Mouse (Mus musculus) erythroblast, embryonic 14.5 days (primary cell): ENCODE results near the gene Cdk9.

ENCODE experiments used
- GATA1 ChIP-seq: IDR thresholded peaks from 2 replicates; pipeline ENCODE4 v1.6.1; 2012; ENCODE audit warnings: low read length, inconsistent platforms, mixed read lengths
- TAL1 ChIP-seq: IDR thresholded peaks from 3 replicates; pipeline ENCODE4 v1.6.1; 2012; ENCODE audit warnings: low read length, inconsistent platforms, mixed read lengths

- TF ChIP-seq GATA1 (no peak), TAL1 (no peak)
These were observed 45.1 kb downstream of the Cdk9 start for GRCm38 (mm10) chr2:32667775-32668174.
